Mouse (Mus musculus): Measurements from ENCODE around the gene Daam1.

- TF ChIP-seq CTCF (IDR thresholded peaks at IDR 0.05) (no peak), EP300 (IDR thresholded peaks at IDR 0.05) (no peak)
These were observed 180.5 kb downstream of the Daam1 start for GRCm38 (mm10) chr12:72011404-72011803.

Data from lung, postnatal 0 days (tissue).